Mouse (Mus musculus): Measurements from ENCODE around the gene Nmb. TPM values are rescaled to one million over a fixed set of nuclear protein-coding genes. Genes with fewer than 3 reads are reported as not detected.

Gene Nmb
- polyA plus RNA-seq, 1 experiment from 2014 or later, result 10.3 TPM

GRCm38 (mm10) chr7:80888595-80888994 is 16.3 kb downstream of the Nmb start:
- Histone ChIP-seq H3K4me2 (no peak overlapping the region), H3K9ac (no peak overlapping the region), H3K9me3 (ENCODE audit: low read depth, low read length) (no peaks in the 10 kb centered on the region), H3K4me3 (ENCODE audit: low read depth, low read length) (no peak overlapping the region), H3K27me3 (ENCODE audit: insufficient read depth, low read length) (no peaks in the 10 kb centered on the region), H3K4me1 (ENCODE audit: insufficient read depth) (no peaks in the 10 kb centered on the region), H3K36me3 (ENCODE audit: insufficient read depth) (peaks cover 38% of the 10 kb centered on the region), H3K27ac (ENCODE audit: low read depth) (peak overlapping the region; percentile 14; the same call in 1 of the 2 replicates)
- WGBS, result 59% methylated on average over 7 of the region's 7 CpGs
- no peak for ATAC-seq (ENCODE audit: insufficient read depth)
- TF ChIP-seq CTCF (IDR thresholded peaks at IDR 0.05; ENCODE audit: low read depth), result no peak
- no peak for DNase-seq

- no peak overlapping the region for H3K4me2 ChIP-seq
- TF ChIP-seq CTCF (IDR thresholded peaks at IDR 0.05; ENCODE audit: low read depth), result peak; percentile 56
- no peak overlapping the region for H3K27ac ChIP-seq (ENCODE audit: low read depth)
- H3K27me3 ChIP-seq (ENCODE audit: insufficient read depth, low read length), result no peaks in the 10 kb centered on the region
- WGBS, result 0% methylated on average over 1 of the region's 1 CpGs
- no peak overlapping the region for H3K4me3 ChIP-seq (ENCODE audit: low read depth, low read length)
- no peak overlapping the region for H3K9ac ChIP-seq
- DNase-seq, result peak; percentile 64
- no peak for ATAC-seq (ENCODE audit: insufficient read depth)
- H3K4me1 ChIP-seq (ENCODE audit: insufficient read depth), result no peaks in the 10 kb centered on the region
- no peaks in the 10 kb centered on the region for H3K9me3 ChIP-seq (ENCODE audit: low read depth, low read length)
- peaks cover 9% of the 10 kb centered on the region for H3K36me3 ChIP-seq (ENCODE audit: insufficient read depth)
These were observed 19.2 kb downstream of the Nmb start for GRCm38 (mm10) chr7:80885666-80886065.

GRCm38 (mm10) chr7:80882830-80883505 is 21.9 kb downstream of the Nmb start:
- Histone ChIP-seq H3K4me1 (ENCODE audit: insufficient read depth) (no peaks in the 10 kb centered on the region), H3K27ac (ENCODE audit: low read depth) (no peak overlapping the region), H3K9me3 (ENCODE audit: low read depth, low read length) (no peaks in the 10 kb centered on the region), H3K36me3 (ENCODE audit: insufficient read depth) (no peaks in the 10 kb centered on the region), H3K4me3 (ENCODE audit: low read depth, low read length) (0 out of 2 replicates have a peak overlapping the region, but pooled peaks have one; percentile 1), H3K4me2 (peak overlapping the region; percentile 39), H3K27me3 (ENCODE audit: insufficient read depth, low read length) (no peaks in the 10 kb centered on the region), H3K9ac (no peak overlapping the region)
- 22% methylated on average over 14 of the region's 14 CpGs for WGBS
- DNase-seq (peak; percentile 85), ATAC-seq (ENCODE audit: insufficient read depth) (peak; percentile 87)
- peak; percentile 72 for TF ChIP-seq CTCF (IDR thresholded peaks at IDR 0.05; ENCODE audit: low read depth)

GRCm38 (mm10) chr7:80875727-80876126 is 29.1 kb downstream of the Nmb start:
- Histone ChIP-seq H3K9ac (no peak overlapping the region), H3K36me3 (ENCODE audit: insufficient read depth) (peaks cover 62% of the 10 kb centered on the region), H3K9me3 (ENCODE audit: low read depth, low read length) (no peaks in the 10 kb centered on the region), H3K4me1 (ENCODE audit: insufficient read depth) (no peaks in the 10 kb centered on the region), H3K4me3 (ENCODE audit: low read depth, low read length) (no peak overlapping the region), H3K4me2 (no peak overlapping the region), H3K27me3 (ENCODE audit: insufficient read depth, low read length) (no peaks in the 10 kb centered on the region), H3K27ac (ENCODE audit: low read depth) (no peak overlapping the region)
- ATAC-seq (ENCODE audit: insufficient read depth) (no peak), DNase-seq (peak; percentile 18)
- 57% methylated on average over 37 of the region's 37 CpGs for WGBS
- TF ChIP-seq CTCF (IDR thresholded peaks at IDR 0.05; ENCODE audit: low read depth), result peak; percentile 50

GRCm38 (mm10) chr7:80873631-80874030 is 31.2 kb downstream of the Nmb start:
- WGBS, result 97% methylated on average over 2 of the region's 2 CpGs
- H3K4me3 ChIP-seq (ENCODE audit: low read depth, low read length), result no peak overlapping the region
- H3K36me3 ChIP-seq (ENCODE audit: insufficient read depth), result peaks cover 83% of the 10 kb centered on the region

GRCm38 (mm10) chr7:80873038-80873437 is 31.8 kb downstream of the Nmb start:
- no peaks in the 10 kb centered on the region for H3K9me3 ChIP-seq (ENCODE audit: low read depth, low read length)
- no peaks in the 10 kb centered on the region for H3K27me3 ChIP-seq (ENCODE audit: insufficient read depth, low read length)
- no peaks in the 10 kb centered on the region for H3K4me1 ChIP-seq (ENCODE audit: insufficient read depth)
- DNase-seq, result no peak
- 86% methylated on average over 5 of the region's 5 CpGs for WGBS
- H3K4me2 ChIP-seq, result no peak overlapping the region
- H3K27ac ChIP-seq (ENCODE audit: low read depth), result no peak overlapping the region
- H3K9ac ChIP-seq, result no peak overlapping the region
- no peak for TF ChIP-seq CTCF (IDR thresholded peaks at IDR 0.05; ENCODE audit: low read depth)
- H3K36me3 ChIP-seq (ENCODE audit: insufficient read depth), result peaks cover 89% of the 10 kb centered on the region
- no peak for ATAC-seq (ENCODE audit: insufficient read depth)
- H3K4me3 ChIP-seq (ENCODE audit: low read depth, low read length), result no peak overlapping the region

More at GRCm38 (mm10) chr7:80873631-80874030, 31.2 kb downstream of the Nmb start:
- ATAC-seq (ENCODE audit: insufficient read depth) (no peak), DNase-seq (no peak)
- Histone ChIP-seq H3K4me2 (no peak overlapping the region), H3K9me3 (ENCODE audit: low read depth, low read length) (no peaks in the 10 kb centered on the region), H3K4me1 (ENCODE audit: insufficient read depth) (no peaks in the 10 kb centered on the region), H3K27me3 (ENCODE audit: insufficient read depth, low read length) (no peaks in the 10 kb centered on the region), H3K9ac (no peak overlapping the region), H3K27ac (ENCODE audit: low read depth) (no peak overlapping the region)
- no peak for TF ChIP-seq CTCF (IDR thresholded peaks at IDR 0.05; ENCODE audit: low read depth)

GRCm38 (mm10) chr7:80868686-80869085 is 36.2 kb downstream of the Nmb start:
- no peak overlapping the region for H3K9ac ChIP-seq
- no peak for TF ChIP-seq CTCF (IDR thresholded peaks at IDR 0.05; ENCODE audit: low read depth)
- peaks cover 4% of the 10 kb centered on the region; the same call in 1 of the 2 replicates for H3K4me1 ChIP-seq (ENCODE audit: insufficient read depth)
- no peaks in the 10 kb centered on the region for H3K9me3 ChIP-seq (ENCODE audit: low read depth, low read length)
- H3K4me3 ChIP-seq (ENCODE audit: low read depth, low read length), result no peak overlapping the region
- 93% methylated on average over 2 of the region's 2 CpGs for WGBS
- ATAC-seq (ENCODE audit: insufficient read depth) (no peak), DNase-seq (no peak)
- no peaks in the 10 kb centered on the region for H3K27me3 ChIP-seq (ENCODE audit: insufficient read depth, low read length)
- peaks cover 78% of the 10 kb centered on the region for H3K36me3 ChIP-seq (ENCODE audit: insufficient read depth)
- H3K27ac ChIP-seq (ENCODE audit: low read depth), result no peak overlapping the region
- H3K4me2 ChIP-seq, result no peak overlapping the region

Data from lung, embryonic 14.5 days (tissue).